Mouse (Mus musculus) cerebral cortex, adult 2 months (tissue): ENCODE data around the gene Tanc1.

Experiments used
- WGBS: fragments of 180-500 bp; shearing (Covaris S2); methylation state at CpG from one replicate; pipeline ENCODE4 v1.1.7; 2018; 5-methylcytosine and 5-hydroxymethylcytosine counted together

Gene Tanc1

DNA sequence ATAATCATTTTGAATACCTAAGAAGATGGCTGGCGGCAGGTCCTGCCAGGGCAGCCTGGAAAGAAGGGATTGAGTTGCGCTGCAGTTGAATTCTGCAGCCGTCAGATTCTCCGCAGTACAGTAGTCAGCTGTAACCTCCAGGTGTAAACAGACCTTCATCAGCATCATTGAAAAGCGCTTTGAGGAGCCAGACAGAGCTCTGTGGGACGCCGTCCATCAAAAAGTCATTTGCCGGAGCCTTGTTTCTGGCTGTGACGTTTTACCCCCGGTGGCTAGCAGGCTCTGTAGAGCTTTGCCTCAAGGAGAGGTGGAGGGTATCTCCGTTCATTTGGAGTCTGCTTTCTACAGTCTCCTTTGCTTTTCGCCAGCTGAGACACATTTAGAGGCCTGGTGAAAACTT, 36.6 kb downstream of the Tanc1 start:
- 74% methylated on average over 12 of the region's 12 CpGs for WGBS

DNA sequence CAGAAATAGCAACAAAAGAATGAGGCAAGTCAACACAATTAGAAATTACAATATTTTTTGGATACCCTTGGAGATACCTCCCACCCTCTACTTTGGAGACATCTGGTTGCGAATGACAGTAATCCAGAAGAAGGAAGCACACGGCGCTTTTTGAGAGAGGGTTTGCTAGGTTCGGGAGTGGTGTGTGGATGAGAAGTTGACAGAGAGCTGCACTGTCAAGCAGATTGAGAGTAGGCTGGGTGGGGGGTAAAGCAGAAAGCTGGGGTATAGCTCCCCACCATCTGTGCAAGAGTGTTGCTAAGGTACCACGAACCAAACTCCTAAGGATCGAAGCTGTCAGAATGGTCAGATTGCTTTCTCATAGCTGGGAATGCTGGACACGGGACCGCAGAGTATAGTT, 40.0 kb downstream of the Tanc1 start:
- 85% methylated on average over 8 of the region's 8 CpGs for WGBS

DNA sequence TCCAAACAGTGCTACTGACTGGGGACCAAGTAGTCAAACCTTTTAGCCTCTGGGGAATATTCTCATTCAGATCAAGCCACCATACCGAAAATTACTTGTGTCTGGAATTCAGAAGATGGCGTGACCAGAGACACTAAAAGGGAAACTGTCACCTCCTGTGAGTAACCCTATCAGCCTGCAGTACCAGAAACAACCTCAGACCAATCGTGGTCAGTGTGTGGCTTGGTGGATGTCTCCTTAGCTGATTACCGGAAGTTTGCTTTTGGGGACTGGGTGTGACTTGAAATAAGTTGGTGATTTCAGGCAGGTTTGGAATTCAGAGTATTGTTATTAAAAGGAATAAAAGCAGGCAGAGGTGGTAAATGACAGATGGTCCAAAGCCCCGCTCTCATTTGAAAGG, 40.9 kb downstream of the Tanc1 start:
- 80% methylated on average over 5 of the region's 5 CpGs for WGBS

DNA sequence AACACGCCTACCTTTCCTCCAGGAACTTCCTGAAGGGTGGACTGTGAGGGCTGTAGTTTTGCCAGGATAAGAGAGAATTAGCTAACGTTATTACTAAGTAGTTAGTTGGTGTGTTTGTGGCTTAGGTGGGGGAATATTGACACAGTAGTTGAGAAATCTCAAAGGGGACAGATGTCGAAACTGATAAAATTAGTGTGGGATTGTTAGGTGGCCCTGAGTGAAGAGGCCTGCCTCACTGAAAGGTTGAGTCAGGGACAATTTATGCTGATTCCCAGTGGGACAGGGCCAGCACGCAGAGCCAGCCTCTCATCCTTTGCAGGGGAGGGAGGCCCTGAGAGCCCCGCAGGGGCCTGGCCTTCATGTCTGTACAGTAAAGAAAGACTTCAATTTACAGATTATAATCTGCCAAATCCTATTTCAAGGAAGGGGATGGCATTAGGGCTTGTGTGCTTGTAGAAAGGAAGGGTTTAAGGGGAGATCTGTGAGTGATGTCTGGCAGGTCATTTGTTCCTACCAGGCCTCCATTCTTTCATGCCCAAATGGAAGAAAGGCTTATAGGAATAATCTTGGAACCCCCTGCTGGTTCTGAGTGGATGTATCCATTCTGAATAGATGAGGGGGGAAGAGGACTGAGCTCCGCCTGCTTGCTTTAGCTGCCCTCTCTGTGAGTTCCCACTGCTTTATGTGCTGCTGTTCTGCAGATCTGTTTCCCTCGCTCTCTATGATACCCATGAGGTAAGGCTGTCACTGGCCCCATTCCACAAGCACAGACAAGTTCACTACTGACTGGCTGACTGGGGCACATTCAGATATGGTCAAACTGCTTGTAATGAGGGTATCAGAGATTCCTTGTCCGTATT, 41.7 kb downstream of the Tanc1 start:
- whole genome bisulfite sequencing: 75% methylated on average over 8 of the region's 8 CpGs

DNA sequence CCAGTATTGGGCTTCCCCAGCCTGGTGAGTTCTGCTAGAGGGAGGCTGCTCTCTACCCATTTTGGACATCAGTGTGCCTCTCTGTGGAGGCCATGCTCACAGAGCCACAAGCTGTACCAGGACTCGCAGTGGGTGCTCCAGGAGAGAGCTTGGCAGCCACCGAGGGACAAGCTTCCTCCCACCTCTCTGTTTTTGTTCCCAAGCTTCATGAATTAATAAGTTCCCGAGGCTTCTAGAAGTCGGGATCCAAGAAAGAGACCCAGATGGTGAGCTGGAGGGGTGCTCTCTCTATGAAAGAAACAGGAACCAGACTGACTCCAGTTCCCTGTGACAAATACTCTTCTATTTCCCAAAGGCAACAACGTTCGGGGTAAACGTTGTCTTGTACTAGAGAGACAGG, 43.6 kb downstream of the Tanc1 start:
- 26% methylated on average over 7 of the region's 7 CpGs for WGBS

DNA sequence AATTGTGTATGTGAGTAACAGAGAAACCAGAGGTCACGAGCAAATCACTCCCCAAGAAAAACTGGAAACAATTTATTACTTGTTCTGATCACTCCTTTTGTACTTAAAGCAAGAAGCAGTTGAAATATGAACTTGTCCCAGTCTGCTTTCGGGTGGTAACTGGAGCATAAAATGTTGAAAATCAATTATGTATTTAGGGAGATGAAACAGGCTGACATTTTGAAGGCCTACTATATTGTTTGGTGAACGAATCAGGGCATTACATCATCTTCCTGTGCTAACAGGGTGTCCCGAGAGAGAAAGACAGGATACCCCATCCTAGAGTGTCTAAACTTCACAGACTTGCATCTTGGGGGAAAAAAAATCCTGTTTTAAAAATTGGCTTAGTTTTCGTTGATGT, 44.8 kb downstream of the Tanc1 start:
- WGBS: 76% methylated on average over 5 of the region's 5 CpGs

DNA sequence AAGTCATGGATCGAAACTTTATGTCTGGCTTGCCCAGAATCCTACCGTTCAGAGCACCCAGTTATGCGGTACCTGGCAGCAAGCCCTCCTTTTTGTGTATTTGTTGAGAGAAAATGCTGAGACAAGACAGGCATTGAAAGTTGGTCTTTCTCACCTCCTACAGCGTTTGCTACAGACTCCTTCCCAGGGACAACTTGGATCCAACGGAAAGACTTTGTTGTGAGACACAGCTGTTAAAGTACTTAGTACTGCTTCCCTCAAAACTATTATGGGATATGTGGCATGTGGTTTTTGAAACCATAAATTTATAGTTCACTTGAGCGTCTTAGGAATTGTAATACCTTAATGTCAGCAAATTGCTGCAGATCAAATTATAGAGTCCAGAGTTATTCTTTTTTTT, 47.8 kb downstream of the Tanc1 start:
- 58% methylated on average over 6 of the region's 6 CpGs for WGBS

DNA sequence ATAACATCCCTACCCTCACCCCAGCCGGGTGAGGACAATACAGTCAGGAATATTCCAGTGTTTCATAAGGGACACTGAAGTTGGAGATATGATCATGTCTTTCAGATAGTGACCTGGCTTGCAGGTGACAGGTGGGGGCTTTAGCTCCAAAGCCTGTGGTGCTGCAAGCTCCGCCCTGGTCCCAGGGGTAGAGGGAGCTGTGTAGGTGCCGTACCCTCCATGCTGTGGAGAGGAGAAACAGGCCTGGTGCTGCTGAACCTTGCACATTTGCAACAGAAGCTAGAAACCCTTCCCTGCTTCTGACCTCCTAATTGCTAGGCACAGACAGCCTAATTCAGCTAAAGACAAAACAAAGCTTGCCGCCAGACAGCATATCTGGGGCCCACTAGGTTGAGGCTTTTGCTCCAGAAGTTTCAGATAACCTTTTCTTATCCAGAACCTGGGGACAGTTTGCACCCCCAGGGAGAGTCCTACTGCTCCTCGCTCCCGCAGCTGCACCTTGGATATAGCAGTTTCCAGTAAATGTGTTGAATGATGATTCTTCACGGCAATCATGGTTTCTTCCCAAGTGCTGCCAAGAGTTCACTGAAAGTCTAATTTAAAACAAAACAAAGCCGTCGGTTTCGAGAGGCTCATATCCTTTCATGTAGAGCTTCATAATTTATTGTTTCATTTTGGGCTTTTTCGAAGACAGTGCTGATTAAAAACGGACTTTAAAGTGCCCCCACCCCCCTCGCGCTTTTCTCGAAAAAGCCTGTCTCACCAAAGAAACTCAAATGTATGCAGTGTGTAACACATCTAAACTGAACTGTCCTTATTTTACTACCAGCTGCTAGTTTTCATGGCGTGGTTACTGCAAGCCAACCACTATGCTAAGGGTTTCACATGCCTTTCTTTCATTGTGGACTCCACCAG, 49.3 kb downstream of the Tanc1 start:
- 59% methylated on average over 16 of the region's 16 CpGs for WGBS

DNA sequence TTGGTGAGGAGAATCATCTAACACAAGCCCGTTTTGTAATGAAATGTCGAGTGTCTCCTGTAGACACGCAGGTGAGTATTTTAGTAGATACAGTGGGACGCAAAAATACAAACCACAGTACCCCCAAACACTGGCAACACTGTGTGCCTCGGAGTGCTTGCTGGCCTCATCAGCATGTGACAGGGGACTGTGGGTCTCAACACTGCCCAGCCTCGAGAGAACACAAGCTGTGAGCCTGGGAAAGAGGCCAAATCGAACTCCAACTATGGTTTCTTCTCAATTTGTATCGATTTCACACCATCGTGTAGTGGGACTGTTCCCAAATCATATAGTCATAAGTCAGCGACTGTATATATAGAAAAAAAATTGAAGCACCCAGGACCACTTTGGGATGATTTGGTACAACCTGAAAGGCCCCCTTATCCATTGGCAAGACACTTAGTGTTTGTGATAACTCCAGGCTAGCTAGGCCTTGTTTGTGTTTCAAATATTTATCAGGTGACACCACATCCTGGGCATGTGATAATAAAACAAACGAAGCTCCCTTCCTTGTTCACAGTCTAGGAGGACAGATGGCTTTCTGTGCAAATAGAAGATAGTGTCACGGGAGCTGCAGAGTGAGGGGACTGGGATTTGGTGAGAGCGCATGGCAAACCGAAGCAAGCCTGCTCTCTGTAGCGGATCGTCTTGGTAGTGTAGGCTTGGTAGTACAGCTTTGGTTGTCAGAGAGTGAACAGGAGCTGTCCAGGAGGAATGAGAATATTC, 53.1 kb downstream of the Tanc1 start:
- WGBS: 54% methylated on average over 16 of the region's 16 CpGs

DNA sequence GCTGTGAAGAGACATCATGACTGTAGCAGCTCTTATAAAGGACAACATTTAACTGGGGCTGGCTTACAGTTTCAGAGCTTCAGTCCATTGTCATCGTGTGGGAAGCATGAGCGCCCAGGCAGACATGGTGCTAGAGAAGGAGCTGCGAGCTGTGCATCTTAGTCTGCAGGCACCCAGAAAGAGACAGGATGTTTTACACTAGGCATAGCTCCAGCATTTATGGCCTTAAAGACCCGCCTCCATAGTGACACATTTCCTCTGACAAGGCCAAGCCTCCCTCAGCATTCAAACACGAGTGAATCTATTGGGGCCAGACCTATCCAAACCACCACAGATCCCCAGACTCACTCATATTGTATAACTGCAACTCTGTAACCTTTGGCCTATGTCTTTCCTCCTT, 54.7 kb downstream of the Tanc1 start:
- WGBS: 88% methylated on average over 5 of the region's 5 CpGs

DNA sequence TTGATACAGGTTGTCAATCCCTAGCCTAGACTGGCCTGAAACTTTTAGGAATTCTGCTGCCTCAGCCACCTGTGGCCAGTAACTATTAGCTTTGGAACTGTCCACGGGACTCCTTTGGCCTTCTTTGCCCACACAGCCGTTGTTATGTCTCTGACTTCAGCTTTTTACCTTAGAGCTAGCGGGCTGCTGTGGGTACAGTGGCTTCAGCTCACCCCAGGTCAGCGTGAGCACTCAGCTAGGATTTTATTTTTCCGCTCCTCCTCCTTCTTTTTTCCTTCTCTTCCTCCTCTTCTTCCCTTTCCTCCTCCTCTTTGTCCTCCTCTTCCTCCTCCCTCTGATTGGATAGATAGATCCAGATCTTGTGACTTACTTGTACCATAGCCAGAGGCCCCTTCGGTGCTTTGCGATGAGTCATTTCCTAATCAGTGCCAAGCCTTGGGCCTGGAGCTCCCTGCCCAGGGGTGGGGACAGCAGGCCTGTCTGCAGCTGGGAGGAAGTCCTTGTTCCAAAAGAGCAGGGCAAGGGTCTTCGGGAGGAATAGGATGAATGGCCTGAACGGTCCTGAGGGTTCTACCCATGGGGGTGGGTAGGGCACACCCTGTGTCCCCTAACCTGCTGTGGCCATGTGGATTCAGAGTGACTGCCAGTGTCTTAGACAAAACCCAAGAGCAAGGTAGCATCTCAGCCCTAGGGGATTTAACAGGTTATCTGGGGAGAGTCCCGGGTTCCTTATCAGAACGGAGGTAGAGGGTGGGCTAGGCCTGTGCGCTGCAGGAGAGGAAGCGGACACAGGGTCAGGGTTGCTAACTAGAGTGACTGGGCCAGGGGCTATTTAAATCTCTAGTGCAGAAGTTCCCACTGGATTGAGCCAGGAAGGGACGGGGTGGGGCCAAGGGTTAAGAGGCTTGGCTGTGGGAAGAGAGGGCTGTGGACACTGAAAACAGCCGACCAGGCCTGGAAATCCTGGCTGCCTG, 58.5 kb downstream of the Tanc1 start:
- WGBS: 67% methylated on average over 15 of the region's 15 CpGs

DNA sequence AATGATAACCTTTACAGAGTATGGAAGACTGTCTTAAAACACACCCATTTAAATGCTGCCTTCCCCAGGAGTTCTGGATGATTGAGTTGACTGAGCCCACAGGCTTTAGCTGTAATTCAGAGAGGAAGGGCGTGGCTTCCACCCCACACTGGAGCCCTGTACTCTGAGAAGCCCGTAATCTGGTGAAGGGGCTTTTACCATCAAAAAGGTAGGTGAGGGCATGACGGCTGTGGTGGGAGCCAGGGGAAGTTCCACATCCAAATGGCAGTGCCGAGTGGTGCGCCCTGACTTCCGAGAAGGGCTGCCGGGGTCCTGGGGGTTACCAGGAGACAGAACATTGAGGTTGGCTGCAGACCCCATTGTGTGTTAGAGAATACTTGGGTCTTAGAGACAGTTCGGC, 59.8 kb downstream of the Tanc1 start:
- WGBS: 83% methylated on average over 8 of the region's 8 CpGs

DNA sequence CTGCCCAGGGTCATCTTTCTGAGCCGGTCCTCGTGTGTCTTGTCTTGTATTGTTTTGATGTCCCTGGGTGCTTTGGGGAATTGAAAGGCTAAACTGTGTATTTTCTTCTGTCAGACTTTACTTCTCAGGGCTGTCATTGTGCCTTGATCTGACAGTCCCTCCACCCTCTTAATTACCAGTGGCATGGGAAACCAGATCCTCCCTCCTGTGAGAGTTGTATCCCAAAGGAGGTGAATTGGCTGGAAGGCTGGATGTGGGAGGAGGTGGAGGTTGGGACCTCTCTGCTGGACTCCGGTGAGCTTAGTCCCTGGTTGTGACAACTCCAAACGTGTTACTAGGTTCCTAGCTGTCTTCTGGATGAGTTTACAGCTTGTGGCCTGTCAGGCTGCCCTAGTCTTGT, 60.2 kb downstream of the Tanc1 start:
- 74% methylated on average over 4 of the region's 4 CpGs for WGBS

DNA sequence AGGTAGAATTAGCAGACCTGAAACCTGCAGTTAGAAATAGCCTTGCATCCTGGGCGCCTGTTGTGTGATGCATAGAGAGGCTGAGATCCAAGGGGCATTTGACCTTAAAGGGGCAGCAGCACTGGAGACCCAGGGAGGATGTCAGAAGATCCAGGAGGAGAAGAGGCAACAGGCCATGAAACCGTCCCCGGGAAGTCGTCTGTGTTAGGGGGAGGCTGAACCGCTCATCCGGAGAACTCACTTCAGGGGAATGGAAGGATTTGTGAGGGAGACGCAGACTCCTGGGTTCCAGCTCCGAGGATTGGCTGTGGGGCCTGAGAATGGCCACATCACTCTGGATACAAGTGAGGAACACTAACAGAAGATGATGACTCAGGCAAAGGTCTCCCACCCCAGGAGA, 60.8 kb downstream of the Tanc1 start:
- WGBS: 86% methylated on average over 8 of the region's 8 CpGs

DNA sequence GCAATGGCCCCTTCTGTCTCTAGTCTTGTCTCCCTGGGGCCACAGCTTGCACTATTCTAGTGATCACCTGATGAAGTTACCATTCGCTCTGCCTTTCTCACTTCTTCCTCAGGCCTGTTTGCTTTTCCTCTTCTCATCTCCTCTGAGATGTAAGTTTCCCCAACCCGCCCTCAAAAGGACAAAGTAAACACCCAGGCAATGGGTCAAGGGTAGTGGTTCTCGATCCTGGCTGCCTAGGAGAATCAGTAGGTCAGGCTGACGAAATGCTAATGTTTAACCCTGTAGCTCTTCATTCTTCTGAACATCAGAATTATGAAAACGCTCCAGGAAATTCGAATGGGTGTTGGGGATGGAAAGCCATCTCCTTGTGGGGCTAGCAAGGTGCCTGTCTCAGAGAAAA, 61.5 kb downstream of the Tanc1 start:
- WGBS: 93% methylated on average over 6 of the region's 6 CpGs

DNA sequence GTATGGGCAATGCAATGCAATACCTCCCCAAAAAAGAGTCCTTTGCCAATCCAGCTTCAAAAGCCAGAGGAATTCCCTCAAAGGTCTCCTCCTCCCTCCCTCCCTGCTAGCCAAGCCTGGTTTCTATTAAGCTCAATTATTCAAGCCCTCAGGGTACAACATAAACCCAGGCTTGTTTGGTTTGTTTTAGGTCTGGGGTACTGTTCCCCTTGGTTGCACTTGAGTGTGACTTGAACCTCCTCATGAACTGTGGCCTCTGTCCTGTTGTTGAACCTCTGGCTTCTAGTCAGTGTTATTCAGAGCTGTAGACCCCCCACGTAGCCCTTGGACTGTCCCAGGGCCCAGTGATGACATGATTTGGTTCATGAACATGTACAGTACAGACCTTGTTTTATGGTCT, 62.0 kb downstream of the Tanc1 start:
- 73% methylated on average over 1 of the region's 1 CpGs for WGBS

DNA sequence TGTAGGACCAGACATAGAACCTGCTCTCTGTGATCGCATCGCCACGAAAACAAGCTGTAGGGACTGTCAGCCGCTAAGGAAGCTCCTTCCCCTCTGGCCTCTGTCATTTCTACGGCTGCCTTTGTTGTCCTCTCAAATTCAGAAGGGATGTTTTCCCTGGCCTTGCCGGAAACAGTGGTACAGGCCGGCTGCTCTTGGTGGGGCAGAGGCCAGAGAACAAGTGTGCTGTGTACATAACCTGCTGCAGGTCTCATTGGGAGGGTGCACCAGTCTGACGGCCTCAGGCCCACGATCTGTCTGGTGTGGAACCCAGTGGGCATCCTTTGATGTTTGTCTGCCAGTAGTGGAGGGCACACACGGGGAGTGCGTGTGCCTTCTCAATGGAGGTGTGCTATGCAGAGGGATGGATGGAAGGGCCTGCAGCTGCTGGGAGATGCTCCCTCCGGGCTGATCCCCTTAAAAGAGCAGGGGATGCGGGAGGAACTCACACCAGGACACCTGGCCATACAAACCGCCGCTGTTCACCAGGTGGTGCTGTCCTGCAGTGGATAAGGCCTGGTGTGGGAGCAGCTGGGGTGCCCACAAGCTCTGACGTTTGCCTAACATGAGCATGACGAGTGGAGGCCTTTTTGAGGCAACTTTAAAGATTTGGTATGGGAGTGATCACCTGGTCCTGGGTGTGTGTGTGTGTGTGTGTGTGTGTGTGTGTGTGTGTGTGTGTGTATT, 63.6 kb downstream of the Tanc1 start:
- 73% methylated on average over 17 of the region's 17 CpGs for WGBS

DNA sequence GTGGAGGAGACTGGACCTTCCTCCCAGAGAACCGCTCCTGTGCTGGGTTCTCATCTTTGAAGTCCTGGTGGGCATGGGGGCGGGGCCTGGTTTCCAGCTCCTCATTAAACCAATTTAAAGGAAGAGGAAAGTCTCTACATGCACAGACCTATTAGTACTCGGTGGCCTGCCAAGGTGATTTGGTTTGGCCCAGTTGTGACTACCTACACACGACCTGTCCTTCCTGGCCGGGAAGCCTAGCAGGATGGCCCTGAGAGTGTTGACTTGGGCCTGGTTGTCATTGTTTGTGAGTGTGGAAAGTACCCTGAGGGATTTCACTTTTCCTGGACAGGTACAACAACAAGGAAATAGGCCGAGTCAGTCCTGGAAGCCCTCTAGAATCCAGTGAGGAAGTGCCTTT, 64.2 kb downstream of the Tanc1 start:
- 73% methylated on average over 6 of the region's 6 CpGs for WGBS

DNA sequence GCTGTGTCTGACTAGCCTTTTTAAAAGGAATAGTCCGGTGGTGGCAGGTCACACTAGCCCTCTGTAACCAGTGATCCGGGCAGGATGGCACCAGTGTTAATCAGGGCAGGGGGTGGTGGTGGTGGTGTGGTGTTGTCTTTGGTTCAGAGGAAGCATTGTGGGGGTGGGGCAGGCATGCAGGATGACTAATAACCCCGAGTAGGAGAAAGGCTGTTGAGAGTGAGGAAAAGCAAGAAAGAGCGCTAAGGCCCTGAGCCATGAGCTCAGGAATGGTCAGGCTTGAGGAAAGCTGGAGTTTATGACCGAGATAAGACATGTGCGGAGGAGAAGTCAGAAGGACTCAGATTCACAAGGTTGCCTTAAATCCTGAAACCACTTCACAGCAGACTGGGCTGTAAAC, 64.6 kb downstream of the Tanc1 start:
- WGBS: 72% methylated on average over 6 of the region's 6 CpGs

DNA sequence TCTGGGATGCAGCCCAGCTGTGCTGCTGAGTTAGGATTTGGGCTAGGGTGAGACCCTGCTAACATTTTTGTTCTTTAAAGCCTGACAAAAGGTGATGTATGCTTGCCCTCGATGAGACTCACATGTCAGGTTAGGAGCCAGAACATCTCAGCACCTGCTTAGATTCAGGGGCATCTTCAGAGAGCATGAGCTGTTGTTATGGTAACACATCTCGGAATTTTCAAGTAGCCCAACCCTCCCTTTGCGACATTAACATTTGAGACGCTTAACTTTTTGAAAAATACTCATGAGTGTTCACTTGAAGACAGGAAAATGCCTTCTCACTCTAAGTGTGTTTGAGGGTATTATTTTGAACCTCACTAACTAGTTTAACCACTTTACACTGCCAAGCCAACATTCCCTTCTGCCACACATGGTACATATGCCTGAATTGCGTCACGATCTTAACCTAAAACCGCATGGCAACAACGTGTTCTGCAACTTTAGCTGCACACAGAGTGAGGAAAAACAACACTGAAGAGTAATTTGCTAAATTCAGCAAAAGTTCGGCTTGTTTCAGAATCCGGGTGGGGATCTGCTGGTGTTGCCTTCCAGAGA, 67.7 kb downstream of the Tanc1 start:
- whole genome bisulfite sequencing: 53% methylated on average over 10 of the region's 10 CpGs
